Mouse (Mus musculus) embryonic facial prominence, embryonic 15.5 days (tissue): ENCODE measurements around the gene Trpc2. TPM values are rescaled to one million over a fixed set of nuclear protein-coding genes. Genes with fewer than 3 reads are reported as not detected.

Experiments
- ATAC-seq: fragments of 200-750 bp; cut with Nextera tagmentation; 2 replicates; pipeline ENCODE4 v1.8.0; 2017; ENCODE audit warnings: low read depth, moderate TSS enrichment; ENCODE audit not compliant: insufficient number of reproducible peaks, low FRiP score, low TSS enrichment
- H3K27ac ChIP-seq: fragments of 300-500 bp; sonication (generic); replicated peaks from 2 replicates; pipeline ENCODE4 v1.5.1; 2015; ENCODE audit warnings: mild to moderate bottlenecking, inconsistent platforms
- H3K27me3 ChIP-seq: fragments of 300-500 bp; sonication (generic); 2 replicates; pipeline ENCODE4 v1.6.1; 2015; ENCODE audit warnings: inconsistent platforms
- H3K36me3 ChIP-seq: fragments of 300-500 bp; sonication (generic); 2 replicates; pipeline ENCODE4 v1.6.1; 2015; ENCODE audit warnings: mild to moderate bottlenecking, inconsistent platforms
- H3K4me1 ChIP-seq: fragments of 300-500 bp; sonication (generic); 2 replicates; pipeline ENCODE4 v1.6.1; 2015; ENCODE audit warnings: inconsistent platforms
- H3K4me2 ChIP-seq: fragments of 300-500 bp; sonication (generic); replicated peaks from 2 replicates; pipeline ENCODE4 v1.6.1; 2015; ENCODE audit warnings: mild to moderate bottlenecking, inconsistent platforms
- H3K4me3 ChIP-seq: fragments of 300-500 bp; sonication (generic); replicated peaks from 2 replicates; pipeline ENCODE4 v1.5.1; 2015; ENCODE audit warnings: mild to moderate bottlenecking, inconsistent platforms
- H3K9ac ChIP-seq: fragments of 300-500 bp; sonication (generic); 2 replicates; pipeline ENCODE4 v1.6.1; 2015; ENCODE audit warnings: inconsistent platforms
- H3K9me3 ChIP-seq: fragments of 300-500 bp; sonication (generic); replicated peaks from 2 replicates; pipeline ENCODE4 v1.6.1; 2016; ENCODE audit warnings: inconsistent platforms
- WGBS: fragments of 180-500 bp; shearing (Covaris S2); methylation state at CpG from one replicate; pipeline ENCODE4 v1.1.7; 2015; 5-methylcytosine and 5-hydroxymethylcytosine counted together
- polyA plus RNA-seq: library from polyadenylated mRNA; unstranded; fragments of >200 nt; fragmentation: Nextera tagmentation; extraction: Ambion mirVana; gene quantifications from 2 replicates; pipeline ENCODE4 v1.2.1, GENCODE M21; 2015

The Trpc2 gene
- polyA plus RNA-seq, 1 experiment from 2014 or later: 0.29 TPM

DNA sequence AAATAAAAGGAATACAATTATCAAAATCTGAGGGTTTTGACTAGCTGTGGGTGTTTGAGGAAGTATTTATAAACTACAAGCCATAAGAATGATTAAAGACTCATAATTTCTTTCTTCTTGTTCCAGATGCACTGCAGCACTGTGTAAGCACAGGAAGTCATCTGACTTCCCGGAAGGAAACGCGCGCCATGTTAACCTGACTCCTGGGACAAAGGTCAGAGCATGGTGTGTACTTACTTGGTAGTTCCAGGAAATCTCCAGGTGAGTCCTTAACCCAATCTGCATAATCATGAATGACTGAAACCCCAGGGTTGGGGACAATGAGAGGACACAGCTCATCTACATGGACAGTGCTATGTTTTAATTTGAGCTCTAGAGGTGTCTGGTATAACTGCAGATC is 49.5 kb downstream of the Trpc2 start:
- Histone ChIP-seq H3K27me3 (no peaks in the 10 kb centered on the region), H3K27ac (no peak overlapping the region), H3K4me1 (no peaks in the 10 kb centered on the region), H3K9me3 (no peaks in the 10 kb centered on the region), H3K4me2 (no peak overlapping the region), H3K36me3 (peaks cover 72% of the 10 kb centered on the region), H3K4me3 (no peak overlapping the region), H3K9ac (no peak overlapping the region)
- WGBS: 86% methylated on average over 4 of the region's 4 CpGs
- ATAC-seq: no peak

DNA sequence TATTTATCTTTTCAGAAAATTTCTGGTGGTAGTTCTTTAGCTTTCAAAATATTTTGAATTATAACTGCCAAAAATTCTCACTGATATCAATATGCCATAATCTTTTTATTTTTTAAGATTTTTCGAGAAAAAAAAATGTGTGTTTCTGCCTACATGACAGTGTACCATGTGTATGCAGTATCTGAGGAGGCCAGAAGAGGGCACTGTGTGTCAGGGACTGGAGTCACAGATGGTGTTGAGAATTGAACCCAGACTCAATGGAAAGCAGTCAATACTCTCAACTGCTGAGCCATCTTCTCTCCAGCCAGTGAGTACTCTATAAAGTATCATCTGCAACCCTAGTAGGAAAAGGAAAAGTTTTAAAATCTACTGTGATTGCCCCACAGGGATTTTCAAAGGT is 54.5 kb downstream of the Trpc2 start:
- no peak overlapping the region for H3K9ac ChIP-seq
- ATAC-seq: no peak
- WGBS: 91% methylated on average over 1 of the region's 1 CpGs

DNA sequence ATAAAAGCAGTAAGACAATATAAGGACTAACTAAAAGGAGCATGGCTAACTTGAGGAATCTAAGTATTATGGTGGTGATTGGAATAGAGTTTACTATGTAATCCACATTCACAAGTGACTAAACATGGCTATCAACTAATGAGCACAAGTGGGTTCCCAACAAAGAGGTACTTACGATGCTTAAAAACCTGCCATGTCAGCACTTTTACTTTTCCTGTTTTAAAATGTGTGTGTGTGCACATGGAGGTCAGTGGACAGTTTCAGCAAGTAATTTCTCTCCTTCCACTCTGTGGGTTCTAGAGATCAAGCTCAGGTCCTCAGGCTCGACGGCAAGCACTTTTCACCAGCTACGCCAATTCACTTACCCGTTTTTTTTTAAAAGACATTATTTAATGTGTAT is 55.0 kb downstream of the Trpc2 start:
- no peaks in the 10 kb centered on the region for H3K9me3 ChIP-seq
- H3K9ac ChIP-seq: no peak overlapping the region
- H3K27me3 ChIP-seq: no peaks in the 10 kb centered on the region
- no peak overlapping the region for H3K27ac ChIP-seq
- no peak overlapping the region for H3K4me2 ChIP-seq
- H3K4me3 ChIP-seq: no peak overlapping the region
- H3K36me3 ChIP-seq: peaks cover 74% of the 10 kb centered on the region
- H3K4me1 ChIP-seq: no peaks in the 10 kb centered on the region
- WGBS: 95% methylated on average over 5 of the region's 5 CpGs
- ATAC-seq: no peak

More for the DNA sequence above, 54.5 kb downstream of the Trpc2 start:
- H3K36me3 ChIP-seq: peaks cover 76% of the 10 kb centered on the region
- H3K9me3 ChIP-seq: no peaks in the 10 kb centered on the region
- no peak overlapping the region for H3K4me3 ChIP-seq
- no peaks in the 10 kb centered on the region for H3K27me3 ChIP-seq
- H3K4me1 ChIP-seq: no peaks in the 10 kb centered on the region
- H3K27ac ChIP-seq: no peak overlapping the region
- H3K4me2 ChIP-seq: no peak overlapping the region

Other genes with a start within 250 kb of the Trpc2 start
- 48.0 and 57.4 TPM in 2 replicates for gene Inppl1, start 244.9 kb upstream of the Trpc2 start, polyA plus RNA-seq
- gene Folr2, start 225.9 kb upstream of the Trpc2 start, polyA plus RNA-seq: 3.5 and 4.2 TPM in 2 replicates
- gene Anapc15, start 219.4 kb upstream of the Trpc2 start, polyA plus RNA-seq: 56.6 and 61.0 TPM in 2 replicates
- 0.35 and 0.81 TPM in 2 replicates for gene Folr1, start 212.3 kb upstream of the Trpc2 start, polyA plus RNA-seq
- 164 and 166 TPM in 2 replicates for gene Lamtor1, start 177.2 kb upstream of the Trpc2 start, polyA plus RNA-seq
- gene Tomt, start 176.8 kb upstream of the Trpc2 start, polyA plus RNA-seq: 0.29 and 0.45 TPM in 2 replicates
- 22.0 and 29.2 TPM in 2 replicates for gene Lrrc51, start 149.2 kb upstream of the Trpc2 start, polyA plus RNA-seq
- 72.8 and 73.7 TPM in 2 replicates for gene Numa1, start 149.0 kb upstream of the Trpc2 start, polyA plus RNA-seq
- gene Il18bp, start 64.4 kb upstream of the Trpc2 start, polyA plus RNA-seq: 2.4 and 2.5 TPM in 2 replicates
- 28.6 and 29.5 TPM in 2 replicates for gene Rnf121, start 17.6 kb upstream of the Trpc2 start, polyA plus RNA-seq
- gene Xndc1, start 17.6 kb upstream of the Trpc2 start, polyA plus RNA-seq: 31.6 and 37.4 TPM in 2 replicates
- gene Xntrpc, start 17.4 kb upstream of the Trpc2 start, polyA plus RNA-seq: 1.8 and 2.0 TPM in 2 replicates
- 13.2 and 19.4 TPM in 2 replicates for gene Art1, start 18.6 kb downstream of the Trpc2 start, polyA plus RNA-seq
- gene Art5, start 26.4 kb downstream of the Trpc2 start, polyA plus RNA-seq: 3.5 and 3.9 TPM in 2 replicates
- gene Chrna10, start 33.7 kb downstream of the Trpc2 start, polyA plus RNA-seq: 0.25 and 0.57 TPM in 2 replicates
- 29.4 and 31.8 TPM in 2 replicates for gene Nup98, start 127.1 kb downstream of the Trpc2 start, polyA plus RNA-seq
- gene Pgap2, start 127.1 kb downstream of the Trpc2 start, polyA plus RNA-seq: 94.2 and 94.5 TPM in 2 replicates
- gene Rhog, start 172.9 kb downstream of the Trpc2 start, polyA plus RNA-seq: 69.9 and 70.3 TPM in 2 replicates
- gene Stim1, start 184.7 kb downstream of the Trpc2 start, polyA plus RNA-seq: 39.9 and 42.1 TPM in 2 replicates